Mouse (Mus musculus): Measurements from ENCODE around the gene Oxsr1. TPM values are rescaled to one million over a fixed set of nuclear protein-coding genes. Genes with fewer than 3 reads are reported as not detected.

Gene Oxsr1
- polyA plus RNA-seq, 1 experiment from 2014 or later = 16.2 TPM

- Histone ChIP-seq H3K27ac (ENCODE audit: low read depth, low read length) (no peak overlapping the region), H3K9ac (replicated peaks; ENCODE audit: low read depth, low read length) (no peak overlapping the region), H3K4me2 (ENCODE audit: low read depth, low read length) (no peak overlapping the region), H3K9me3 (ENCODE audit: control insufficient read depth, low read length) (no peaks in the 10 kb centered on the region), H3K4me3 (ENCODE audit: low read depth, low read length) (no peak overlapping the region), H3K4me1 (ENCODE audit: control insufficient read depth, insufficient read depth, low read length) (no peaks in the 10 kb centered on the region), H3K36me3 (ENCODE audit: control insufficient read depth, insufficient read depth, low read length) (no peaks in the 10 kb centered on the region), H3K27me3 (ENCODE audit: control insufficient read depth, insufficient read depth, low read length) (no peaks in the 10 kb centered on the region)
- WGBS = 94% methylated on average over 5 of the region's 5 CpGs
- ATAC-seq (ENCODE audit: low read depth) = no peak
Observed at GRCm38 (mm10) chr9:119205756-119206155, 116.5 kb downstream of the Oxsr1 start.

GRCm38 (mm10) chr9:119203617-119204016 is 118.6 kb downstream of the Oxsr1 start:
- WGBS = 94% methylated on average over 9 of the region's 9 CpGs
- no peak overlapping the region for H3K27ac ChIP-seq (ENCODE audit: low read depth, low read length)
- no peaks in the 10 kb centered on the region for H3K36me3 ChIP-seq (ENCODE audit: control insufficient read depth, insufficient read depth, low read length)

GRCm38 (mm10) chr9:119201653-119202052 is 120.6 kb downstream of the Oxsr1 start:
- H3K9me3 ChIP-seq (ENCODE audit: control insufficient read depth, low read length) = no peaks in the 10 kb centered on the region
- no peak overlapping the region for H3K4me2 ChIP-seq (ENCODE audit: low read depth, low read length)
- no peaks in the 10 kb centered on the region for H3K27me3 ChIP-seq (ENCODE audit: control insufficient read depth, insufficient read depth, low read length)
- H3K36me3 ChIP-seq (ENCODE audit: control insufficient read depth, insufficient read depth, low read length) = no peaks in the 10 kb centered on the region
- WGBS = 87% methylated on average over 5 of the region's 5 CpGs
- H3K4me3 ChIP-seq (ENCODE audit: low read depth, low read length) = no peak overlapping the region
- no peak overlapping the region for H3K9ac ChIP-seq (replicated peaks; ENCODE audit: low read depth, low read length)
- H3K27ac ChIP-seq (ENCODE audit: low read depth, low read length) = no peak overlapping the region
- H3K4me1 ChIP-seq (ENCODE audit: control insufficient read depth, insufficient read depth, low read length) = no peaks in the 10 kb centered on the region
- no peak for ATAC-seq (ENCODE audit: low read depth)

More at GRCm38 (mm10) chr9:119203617-119204016, 118.6 kb downstream of the Oxsr1 start:
- no peaks in the 10 kb centered on the region for H3K4me1 ChIP-seq (ENCODE audit: control insufficient read depth, insufficient read depth, low read length)
- ATAC-seq (ENCODE audit: low read depth) = no peak
- no peak overlapping the region for H3K4me2 ChIP-seq (ENCODE audit: low read depth, low read length)
- no peaks in the 10 kb centered on the region for H3K9me3 ChIP-seq (ENCODE audit: control insufficient read depth, low read length)
- H3K4me3 ChIP-seq (ENCODE audit: low read depth, low read length) = no peak overlapping the region
- no peaks in the 10 kb centered on the region for H3K27me3 ChIP-seq (ENCODE audit: control insufficient read depth, insufficient read depth, low read length)
- no peak overlapping the region for H3K9ac ChIP-seq (replicated peaks; ENCODE audit: low read depth, low read length)

- no peak overlapping the region for H3K4me2 ChIP-seq (ENCODE audit: low read depth, low read length)
- ATAC-seq (ENCODE audit: low read depth) = no peak
- 90% methylated on average over 10 of the region's 10 CpGs for WGBS
Observed at GRCm38 (mm10) chr9:119199151-119199861, 122.9 kb downstream of the Oxsr1 start.

GRCm38 (mm10) chr9:119192202-119192990 is 129.8 kb downstream of the Oxsr1 start:
- Histone ChIP-seq H3K9me3 (ENCODE audit: control insufficient read depth, low read length) (no peaks in the 10 kb centered on the region), H3K27me3 (ENCODE audit: control insufficient read depth, insufficient read depth, low read length) (no peaks in the 10 kb centered on the region), H3K4me3 (ENCODE audit: low read depth, low read length) (no peak overlapping the region), H3K4me2 (ENCODE audit: low read depth, low read length) (no peak overlapping the region), H3K27ac (ENCODE audit: low read depth, low read length) (no peak overlapping the region), H3K9ac (replicated peaks; ENCODE audit: low read depth, low read length) (no peak overlapping the region), H3K36me3 (ENCODE audit: control insufficient read depth, insufficient read depth, low read length) (no peaks in the 10 kb centered on the region), H3K4me1 (ENCODE audit: control insufficient read depth, insufficient read depth, low read length) (no peaks in the 10 kb centered on the region)
- ATAC-seq (ENCODE audit: low read depth) = no peak
- WGBS = 40% methylated on average over 11 of the region's 11 CpGs

More at GRCm38 (mm10) chr9:119199151-119199861, 122.9 kb downstream of the Oxsr1 start:
- H3K4me3 ChIP-seq (ENCODE audit: low read depth, low read length) = no peak overlapping the region
- no peak overlapping the region for H3K27ac ChIP-seq (ENCODE audit: low read depth, low read length)
- H3K9me3 ChIP-seq (ENCODE audit: control insufficient read depth, low read length) = no peaks in the 10 kb centered on the region
- no peak overlapping the region for H3K9ac ChIP-seq (replicated peaks; ENCODE audit: low read depth, low read length)
- no peaks in the 10 kb centered on the region for H3K27me3 ChIP-seq (ENCODE audit: control insufficient read depth, insufficient read depth, low read length)
- H3K36me3 ChIP-seq (ENCODE audit: control insufficient read depth, insufficient read depth, low read length) = no peaks in the 10 kb centered on the region
- H3K4me1 ChIP-seq (ENCODE audit: control insufficient read depth, insufficient read depth, low read length) = no peaks in the 10 kb centered on the region

Other genes starting within 250 kb of the Oxsr1 start
- gene Plcd1, start 228.9 kb downstream of the Oxsr1 start, polyA plus RNA-seq (2014; fragmentation: Nextera tagmentation; extraction: Ambion mirVana) = 14.7 and 19.9 TPM in 2 replicates
- 1.1 and 1.2 TPM in 2 replicates for gene Dlec1, start 219.9 kb downstream of the Oxsr1 start, polyA plus RNA-seq (2014; fragmentation: Nextera tagmentation; extraction: Ambion mirVana)
- gene Acaa1b, start 165.3 kb downstream of the Oxsr1 start, polyA plus RNA-seq (2014; fragmentation: Nextera tagmentation; extraction: Ambion mirVana) = 3.1 and 4.8 TPM in 2 replicates
- gene Gm47289, start 163.3 kb downstream of the Oxsr1 start, polyA plus RNA-seq (2014; fragmentation: Nextera tagmentation; extraction: Ambion mirVana) = not detected in 2 replicates
- not detected in 2 replicates for gene Slc22a13, start 113.3 kb downstream of the Oxsr1 start, polyA plus RNA-seq (2014; fragmentation: Nextera tagmentation; extraction: Ambion mirVana)
- gene Acaa1a, start 17.2 kb upstream of the Oxsr1 start, polyA plus RNA-seq (2014; fragmentation: Nextera tagmentation; extraction: Ambion mirVana) = 95.4 and 100 TPM in 2 replicates
- gene Myd88, start 19.0 kb upstream of the Oxsr1 start, polyA plus RNA-seq (2014; fragmentation: Nextera tagmentation; extraction: Ambion mirVana) = 2.8 and 6.4 TPM in 2 replicates
- 2.5 and 3.8 TPM in 2 replicates for gene Xylb, start 35.0 kb upstream of the Oxsr1 start, polyA plus RNA-seq (2014; fragmentation: Nextera tagmentation; extraction: Ambion mirVana)
- gene Slc22a14, start 43.1 kb upstream of the Oxsr1 start, polyA plus RNA-seq (2014; fragmentation: Nextera tagmentation; extraction: Ambion mirVana) = not detected in 2 replicates
- gene Acvr2b, start 79.7 kb upstream of the Oxsr1 start, polyA plus RNA-seq (2014; fragmentation: Nextera tagmentation; extraction: Ambion mirVana) = 45.0 and 49.7 TPM in 2 replicates
- gene Exog, start 122.5 kb upstream of the Oxsr1 start, polyA plus RNA-seq (2014; fragmentation: Nextera tagmentation; extraction: Ambion mirVana) = 58.2 and 59.0 TPM in 2 replicates